Mouse (Mus musculus) bone marrow, adult 2 months (tissue): Measurements from ENCODE around the gene Bdh1. TPM values are rescaled to one million over a fixed set of nuclear protein-coding genes. Genes with fewer than 3 reads are reported as not detected.

Experiments used
- H3K27ac ChIP-seq: fragments of 200-500 bp; 2 replicates; pipeline ENCODE4 v1.5.1; 2012; ENCODE audit warnings: low read depth, mild to moderate bottlenecking, control low read depth, inconsistent platforms, low read length; ENCODE audit not compliant: control insufficient read depth, poor library complexity, insufficient read depth
- H3K4me1 ChIP-seq: fragments of 200-500 bp; 2 replicates; pipeline ENCODE4 v1.6.1; 2011; ENCODE audit warnings: low read length; ENCODE audit not compliant: control insufficient read depth, insufficient read depth
- H3K4me3 ChIP-seq: fragments of 200-500 bp; replicated peaks from 2 replicates; pipeline ENCODE3; 2011; ENCODE audit warnings: mild to moderate bottlenecking, low read depth, low read length, control low read depth; ENCODE audit not compliant: control insufficient read depth
- CTCF ChIP-seq: fragments of 200-500 bp; IDR thresholded peaks from 2 replicates; pipeline ENCODE4 v1.5.1; 2011; ENCODE audit warnings: low read length, control low read depth; ENCODE audit not compliant: control insufficient read depth, insufficient read depth
- POLR2A ChIP-seq: fragments of 200-500 bp; IDR thresholded peaks from 2 replicates; pipeline ENCODE4 v1.6.1; 2011; ENCODE audit warnings: low read depth, mild to moderate bottlenecking, control low read depth, low read length, borderline replicate concordance; ENCODE audit not compliant: control insufficient read depth
- WGBS: fragments of 180-500 bp; shearing (Covaris S2); methylation state at CpG from one replicate; pipeline ENCODE4 v1.1.7; 2018; 5-methylcytosine and 5-hydroxymethylcytosine counted together
- polyA plus RNA-seq: library from polyadenylated mRNA; stranded (reverse); fragments of >200 nt; gene quantifications from 2 replicates; pipeline ENCODE4 v1.2.4, GENCODE M21; 2011; ENCODE audit warnings: low replicate concordance; ENCODE audit not compliant: missing spikeins, insufficient read depth, insufficient read length

Bdh1 gene
- polyA plus RNA-seq, 1 experiment, result 8.1 TPM

- WGBS, result 93% methylated on average over 6 of the region's 6 CpGs
- no peak overlapping the region for H3K4me3 ChIP-seq
- H3K4me1 ChIP-seq, result no peaks in the 10 kb centered on the region
- no peak overlapping the region for H3K27ac ChIP-seq
- TF ChIP-seq POLR2A (no peak), CTCF (no peak)
These were observed 76.9 kb downstream of the Bdh1 start for GRCm38 (mm10) chr16:31499021-31499420.

GRCm38 (mm10) chr16:31499681-31500310 lies 77.7 kb downstream of the Bdh1 start:
- 82% methylated on average over 11 of the region's 11 CpGs for WGBS

GRCm38 (mm10) chr16:31500532-31500931 lies 78.5 kb downstream of the Bdh1 start:
- Histone ChIP-seq H3K4me1 (no peaks in the 10 kb centered on the region), H3K4me3 (no peak overlapping the region), H3K27ac (no peak overlapping the region)
- WGBS, result 77% methylated on average over 3 of the region's 3 CpGs
- TF ChIP-seq POLR2A (no peak), CTCF (no peak)

More at GRCm38 (mm10) chr16:31499681-31500310, 77.7 kb downstream of the Bdh1 start:
- no peaks in the 10 kb centered on the region for H3K4me1 ChIP-seq
- no peak overlapping the region for H3K4me3 ChIP-seq
- no peak for TF ChIP-seq POLR2A
- TF ChIP-seq CTCF, result no peak
- no peak overlapping the region for H3K27ac ChIP-seq

- no peak for TF ChIP-seq POLR2A
- TF ChIP-seq CTCF, result no peak
- Histone ChIP-seq H3K4me1 (no peaks in the 10 kb centered on the region), H3K27ac (no peak overlapping the region), H3K4me3 (no peak overlapping the region)
- WGBS, result 78% methylated on average over 14 of the region's 14 CpGs
These were observed 79.1 kb downstream of the Bdh1 start for GRCm38 (mm10) chr16:31500969-31501750.

GRCm38 (mm10) chr16:31501751-31502365 lies 79.8 kb downstream of the Bdh1 start:
- TF ChIP-seq POLR2A (no peak), CTCF (no peak)
- H3K27ac ChIP-seq, result no peak overlapping the region
- H3K4me3 ChIP-seq, result no peak overlapping the region
- H3K4me1 ChIP-seq, result no peaks in the 10 kb centered on the region
- 78% methylated on average over 14 of the region's 14 CpGs for WGBS

GRCm38 (mm10) chr16:31506665-31507456 lies 84.8 kb downstream of the Bdh1 start:
- 45% methylated on average over 10 of the region's 10 CpGs for WGBS
- H3K4me3 ChIP-seq, result no peak overlapping the region

GRCm38 (mm10) chr16:31507457-31507755 lies 85.3 kb downstream of the Bdh1 start:
- TF ChIP-seq CTCF (no peak), POLR2A (no peak)
- H3K27ac ChIP-seq, result no peak overlapping the region
- no peaks in the 10 kb centered on the region; the same call in none of the 2 replicates for H3K4me1 ChIP-seq
- WGBS, result 67% methylated on average over 6 of the region's 6 CpGs
- H3K4me3 ChIP-seq, result no peak overlapping the region

More at GRCm38 (mm10) chr16:31506665-31507456, 84.8 kb downstream of the Bdh1 start:
- no peak overlapping the region for H3K27ac ChIP-seq
- H3K4me1 ChIP-seq, result no peaks in the 10 kb centered on the region; the same call in none of the 2 replicates
- TF ChIP-seq POLR2A (no peak), CTCF (no peak)

- TF ChIP-seq CTCF, result no peak
- no peak for TF ChIP-seq POLR2A
- H3K27ac ChIP-seq, result no peak overlapping the region
- no peaks in the 10 kb centered on the region; the same call in none of the 2 replicates for H3K4me1 ChIP-seq
- 68% methylated on average over 14 of the region's 14 CpGs for WGBS
- H3K4me3 ChIP-seq, result no peak overlapping the region
These were observed 85.9 kb downstream of the Bdh1 start for GRCm38 (mm10) chr16:31507794-31508526.

Other genes with a start within 250 kb of the Bdh1 start
- 5.6 and 13.5 TPM in 2 replicates for gene Acap2, start 221.0 kb upstream of the Bdh1 start, polyA plus RNA-seq
- 7.2 and 14.8 TPM in 2 replicates for gene Ppp1r2, start 147.0 kb upstream of the Bdh1 start, polyA plus RNA-seq
- 7.9 and 12.5 TPM in 2 replicates for gene Apod, start 107.5 kb upstream of the Bdh1 start, polyA plus RNA-seq
- 20.2 and 20.6 TPM in 2 replicates for gene Dlg1, start 241.2 kb downstream of the Bdh1 start, polyA plus RNA-seq